Mouse (Mus musculus) kidney, adult 2 months (tissue): ENCODE measurements at regions not wholly inside any gene's neighbourhood (a gene's known extent, or its start where the extent isn't known, plus 50 kb on each side); places are given as distances from the start of the nearest gene placed in this dataset.

Source experiments
- DNase-seq: peaks from one replicate; pipeline ENCODE4 v3.0.0; 2021
- H3K27ac ChIP-seq: fragments of 200-500 bp; 2 replicates; pipeline ENCODE4 v1.5.1; 2012; ENCODE audit warnings: low read depth, low read length, control low read depth, inconsistent platforms; ENCODE audit not compliant: insufficient read depth
- H3K27me3 ChIP-seq: fragments of 200-500 bp; replicated peaks from 2 replicates; pipeline ENCODE4 v1.6.1; 2012; ENCODE audit warnings: mild to moderate bottlenecking, moderate library complexity, low read length, inconsistent platforms; ENCODE audit not compliant: control insufficient read depth, insufficient read depth
- H3K36me3 ChIP-seq: fragments of 200-500 bp; 2 replicates; pipeline ENCODE4 v1.6.1; 2012; ENCODE audit warnings: mild to moderate bottlenecking, moderate library complexity, low read length, inconsistent platforms; ENCODE audit not compliant: control insufficient read depth, insufficient read depth
- H3K4me1 ChIP-seq: fragments of 200-500 bp; 2 replicates; pipeline ENCODE4 v1.6.1; 2011; ENCODE audit warnings: low read length; ENCODE audit not compliant: control insufficient read depth, insufficient read depth
- H3K4me3 ChIP-seq: fragments of 200-500 bp; 2 replicates; pipeline ENCODE4 v1.5.1; 2011; ENCODE audit warnings: mild to moderate bottlenecking, low read depth, low read length, control low read depth; ENCODE audit not compliant: insufficient read depth
- CTCF ChIP-seq: fragments of 200-500 bp; conservative IDR thresholded peaks from 2 replicates; pipeline ENCODE4 v1.5.1; 2011; ENCODE audit warnings: low read depth, mild to moderate bottlenecking, control low read depth, low read length, moderate library complexity, mixed read lengths; ENCODE audit not compliant: insufficient read depth, insufficient read length
- POLR2A ChIP-seq: fragments of 200-500 bp; IDR thresholded peaks from one replicate; pipeline ENCODE4 v1.6.1; 2011; ENCODE audit warnings: low read depth, low read length, control low read depth
- WGBS: fragments of 180-500 bp; shearing (Covaris S2); methylation state at CpG from one replicate; pipeline ENCODE4 v1.1.7; 2018; 5-methylcytosine and 5-hydroxymethylcytosine counted together

DNA sequence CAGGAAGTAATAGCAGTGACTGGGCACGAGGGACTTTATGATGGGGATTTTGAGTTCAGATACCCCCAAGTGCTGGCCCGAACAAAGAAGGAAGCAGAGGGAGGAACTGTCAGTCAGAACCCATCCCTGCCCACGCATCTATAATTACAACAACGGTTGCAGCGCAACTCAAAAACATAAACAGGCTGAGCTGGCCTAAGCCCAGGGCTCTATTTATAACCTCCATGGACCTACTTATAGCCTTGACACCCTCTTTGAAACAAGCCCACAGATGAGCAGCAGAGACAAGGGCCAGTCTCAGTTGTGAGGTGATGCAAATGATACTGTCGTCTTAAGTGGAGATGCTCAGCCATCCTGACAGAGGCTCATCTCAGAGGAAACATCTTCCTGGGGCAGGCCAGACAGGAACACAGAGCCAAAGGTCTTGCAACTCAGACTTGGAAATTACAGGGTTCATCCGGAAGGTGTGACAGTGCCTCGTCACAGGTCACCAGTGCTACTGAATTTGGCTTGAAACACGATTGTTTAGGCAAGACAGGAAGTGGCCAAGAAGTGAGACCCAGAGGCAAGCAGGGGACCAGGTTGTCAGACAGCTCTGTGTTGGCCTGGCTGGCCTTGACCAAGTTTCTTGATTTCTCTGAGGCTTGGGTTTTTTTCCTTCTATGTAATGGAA, 154.2 kb upstream of the Ado start:
- no peak for DNase-seq
- H3K4me3 ChIP-seq, result no peak overlapping the region
- 53% methylated on average over 9 of the region's 9 CpGs for WGBS
- TF ChIP-seq POLR2A (no peak), CTCF (no peak)
- H3K4me1 ChIP-seq, result no peaks in the 10 kb centered on the region
- no peak overlapping the region for H3K27ac ChIP-seq
- H3K27me3 ChIP-seq, result no peaks in the 10 kb centered on the region
- no peaks in the 10 kb centered on the region for H3K36me3 ChIP-seq

- Histone ChIP-seq H3K27ac (no peak overlapping the region), H3K27me3 (no peaks in the 10 kb centered on the region), H3K36me3 (no peaks in the 10 kb centered on the region), H3K4me3 (no peak overlapping the region), H3K4me1 (no peaks in the 10 kb centered on the region)
- no peak for DNase-seq
- no peak for TF ChIP-seq POLR2A
- TF ChIP-seq CTCF, result no peak
- WGBS, result 63% methylated on average over 16 of the region's 16 CpGs
Observed at GRCm38 (mm10) chr10:67697401-67698195, 148.8 kb upstream of the Ado start.

DNA sequence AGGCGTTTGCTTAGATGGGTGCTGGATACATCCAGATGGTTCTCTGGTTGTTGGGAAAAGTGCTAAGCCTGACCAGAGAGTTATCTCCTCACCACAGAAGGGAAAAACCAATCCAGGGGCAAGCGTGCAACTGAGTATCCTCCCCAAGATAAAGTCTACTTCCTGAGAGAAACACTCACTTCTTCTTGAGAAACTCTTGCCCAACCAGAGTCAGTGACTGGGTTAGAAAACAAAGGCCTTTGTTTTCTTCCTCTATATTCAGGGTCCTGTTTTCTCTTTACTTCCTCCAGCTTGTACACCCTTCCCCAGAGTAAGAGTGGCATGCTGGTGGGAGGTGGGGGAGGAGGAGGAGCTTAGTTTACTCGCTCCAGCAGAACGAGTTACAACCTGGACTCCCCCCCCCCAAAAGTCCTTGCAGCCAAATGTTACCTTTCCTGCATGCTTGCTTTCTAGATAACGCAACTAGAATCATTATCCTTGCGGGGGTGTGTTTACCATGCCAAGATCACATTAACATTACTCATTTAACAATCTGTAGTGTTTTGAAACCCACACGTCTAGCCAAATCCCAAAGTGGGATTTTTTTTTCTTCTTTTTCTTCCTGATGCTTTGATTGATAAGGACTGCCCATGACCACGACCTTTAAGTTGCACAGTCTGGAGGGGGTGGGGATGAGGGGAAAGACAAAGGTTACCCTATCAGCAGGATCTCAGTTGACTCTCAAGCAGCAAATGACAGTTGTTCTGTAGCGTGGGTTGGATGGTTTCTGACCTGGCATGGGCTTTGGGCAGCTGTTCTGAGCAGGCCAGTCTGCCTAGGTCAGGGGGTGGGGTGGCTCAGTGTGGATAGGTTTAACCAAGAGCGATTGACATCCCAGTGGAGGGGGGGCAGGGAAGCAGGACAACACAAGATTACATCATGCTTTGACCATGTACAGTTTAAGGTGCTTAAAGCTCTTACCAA, 147.4 kb upstream of the Ado start:
- TF ChIP-seq CTCF, result no peak
- no peak for TF ChIP-seq POLR2A
- no peak for DNase-seq
- Histone ChIP-seq H3K4me1 (no peaks in the 10 kb centered on the region), H3K36me3 (no peaks in the 10 kb centered on the region), H3K4me3 (no peak overlapping the region), H3K27ac (no peak overlapping the region), H3K27me3 (no peaks in the 10 kb centered on the region)
- WGBS, result 56% methylated on average over 10 of the region's 10 CpGs

DNA sequence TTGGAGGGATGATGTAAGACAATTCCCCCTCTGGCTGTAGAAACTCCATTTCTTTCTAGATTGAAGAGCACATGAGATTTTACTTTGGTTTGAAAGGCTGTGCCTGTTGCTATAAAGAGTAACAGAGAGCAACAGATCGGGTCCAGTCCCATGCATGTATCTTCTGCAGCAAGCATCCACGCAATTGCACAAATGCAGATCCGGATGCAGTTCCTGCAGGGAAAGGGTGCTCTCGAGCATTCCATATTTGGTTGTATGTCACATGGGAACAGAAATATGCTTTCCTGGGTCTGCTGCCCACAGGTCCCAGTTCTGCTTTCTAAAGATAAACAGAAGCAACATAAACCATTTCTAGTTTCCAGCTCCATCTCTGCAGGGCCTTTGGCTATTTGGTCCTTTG, 146.0 kb upstream of the Ado start:
- TF ChIP-seq POLR2A, result no peak
- no peak for TF ChIP-seq CTCF
- Histone ChIP-seq H3K27me3 (no peaks in the 10 kb centered on the region), H3K4me1 (no peaks in the 10 kb centered on the region), H3K27ac (no peak overlapping the region), H3K4me3 (no peak overlapping the region), H3K36me3 (no peaks in the 10 kb centered on the region)
- 80% methylated on average over 4 of the region's 4 CpGs for WGBS
- DNase-seq, result no peak

- TF ChIP-seq CTCF, result no peak
- no peak for TF ChIP-seq POLR2A
Observed at GRCm38 (mm10) chr10:67693586-67693985, 144.8 kb upstream of the Ado start.

GRCm38 (mm10) chr10:67689944-67690670, 141.4 kb upstream of the Ado start:
- H3K27ac ChIP-seq, result no peak overlapping the region
- TF ChIP-seq CTCF, result no peak
- no peak for TF ChIP-seq POLR2A

More at GRCm38 (mm10) chr10:67693586-67693985, 144.8 kb upstream of the Ado start:
- Histone ChIP-seq H3K4me1 (no peaks in the 10 kb centered on the region), H3K4me3 (no peak overlapping the region), H3K36me3 (no peaks in the 10 kb centered on the region), H3K27me3 (no peaks in the 10 kb centered on the region), H3K27ac (no peak overlapping the region)
- no peak for DNase-seq
- WGBS, result 66% methylated on average over 4 of the region's 4 CpGs

More at GRCm38 (mm10) chr10:67689944-67690670, 141.4 kb upstream of the Ado start:
- Histone ChIP-seq H3K36me3 (no peaks in the 10 kb centered on the region), H3K27me3 (no peaks in the 10 kb centered on the region), H3K4me1 (no peaks in the 10 kb centered on the region), H3K4me3 (no peak overlapping the region)
- WGBS, result 89% methylated on average over 15 of the region's 15 CpGs
- DNase-seq, result no peak
